Mouse (Mus musculus) large intestine, adult 2 months (tissue): ENCODE results near the gene Arl6ip6. TPM values are rescaled to one million over a fixed set of nuclear protein-coding genes. Genes with fewer than 3 reads are reported as not detected.

ENCODE experiments used
- DNase-seq: peaks from one replicate; pipeline ENCODE4 v3.0.0-alpha.2; 2012; ENCODE audit warnings: low read depth, low spot score
- WGBS: fragments of 180-500 bp; shearing (Covaris S2); methylation state at CpG from one replicate; pipeline ENCODE4 v1.1.7; 2018; 5-methylcytosine and 5-hydroxymethylcytosine counted together
- polyA plus RNA-seq: library from polyadenylated mRNA; depleted of rRNA; stranded (reverse); fragments of >200 nt; gene quantifications from 2 replicates; pipeline ENCODE4 v1.2.3, GENCODE M21; 2012; rRNA removed

The Arl6ip6 gene
- polyA plus RNA-seq = 9.1 and 9.3 TPM in 2 replicates

- WGBS = under 1% methylated on average over 80 of the region's 82 CpGs
- DNase-seq = peak; percentile 64
Observed at GRCm38 (mm10) chr2:53191523-53192220, at the start of gene Arl6ip6. Gene Arl6ip6, plus strand, starts transcription at chr2:53191726.

GRCm38 (mm10) chr2:53146852-53147251, 44.7 kb upstream of the Arl6ip6 start:
- DNase-seq = no peak

DNA sequence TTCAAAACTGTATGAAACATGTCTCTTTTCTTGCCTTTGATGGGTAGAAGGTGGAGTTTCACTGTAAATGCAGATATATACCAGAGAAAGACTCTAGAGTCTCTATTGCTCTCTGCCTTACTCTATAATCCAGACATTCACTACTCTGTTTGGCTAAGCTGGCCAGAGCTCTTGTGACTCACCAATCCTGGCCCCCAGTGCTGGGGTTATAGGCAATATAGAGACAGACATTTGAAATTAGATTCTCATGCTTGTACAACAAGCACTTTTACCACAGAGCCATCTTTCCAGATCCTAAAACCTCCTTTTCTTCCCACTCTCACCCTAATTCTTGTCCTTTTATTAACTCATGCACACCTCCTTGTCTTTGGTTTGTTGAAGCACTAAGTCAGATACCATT, 17.6 kb upstream of the Arl6ip6 start:
- DNase-seq = no peak

DNA sequence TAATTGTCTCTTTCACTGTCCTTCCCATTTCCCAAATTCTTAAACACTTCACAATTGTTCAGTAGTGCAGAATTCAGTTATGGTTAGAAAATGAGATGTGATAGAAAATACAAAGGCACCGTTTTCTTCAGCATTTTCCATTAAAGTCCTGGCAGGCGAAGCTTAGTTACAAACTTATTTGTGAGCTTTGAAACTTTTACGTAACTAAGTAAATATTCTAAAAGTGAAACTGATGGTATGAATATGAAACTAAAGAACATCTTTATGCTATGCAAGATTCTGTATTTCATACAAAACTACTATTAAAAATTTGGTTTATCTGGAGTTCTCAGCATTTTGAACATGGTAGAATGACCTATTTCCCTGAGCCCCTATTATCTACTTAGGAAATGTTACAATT, 12.6 kb upstream of the Arl6ip6 start:
- 69% methylated on average over 3 of the region's 3 CpGs for WGBS
- DNase-seq = no peak

DNA sequence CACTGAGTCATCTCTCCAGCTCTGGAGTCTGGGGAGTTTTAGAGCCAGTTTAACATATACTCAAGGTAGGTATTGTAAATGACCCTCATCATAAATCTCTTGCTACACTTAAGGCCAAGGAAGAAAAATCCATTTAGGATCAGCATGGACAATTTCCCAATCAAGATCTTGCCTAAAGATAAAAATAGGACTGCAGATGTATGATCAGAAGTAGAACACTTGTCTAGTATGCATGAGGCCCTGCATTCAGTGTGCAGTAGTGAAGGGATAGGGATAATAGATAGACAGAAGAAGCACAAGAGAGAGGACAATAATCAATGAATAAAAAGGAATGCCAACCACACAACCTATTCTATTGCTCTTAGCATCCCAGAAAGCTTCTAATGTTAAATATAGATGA, 11.7 kb upstream of the Arl6ip6 start:
- no peak for DNase-seq

GRCm38 (mm10) chr2:53189811-53190210, 1.7 kb upstream of the Arl6ip6 start:
- WGBS = 59% methylated on average over 3 of the region's 3 CpGs
- DNase-seq = no peak

DNA sequence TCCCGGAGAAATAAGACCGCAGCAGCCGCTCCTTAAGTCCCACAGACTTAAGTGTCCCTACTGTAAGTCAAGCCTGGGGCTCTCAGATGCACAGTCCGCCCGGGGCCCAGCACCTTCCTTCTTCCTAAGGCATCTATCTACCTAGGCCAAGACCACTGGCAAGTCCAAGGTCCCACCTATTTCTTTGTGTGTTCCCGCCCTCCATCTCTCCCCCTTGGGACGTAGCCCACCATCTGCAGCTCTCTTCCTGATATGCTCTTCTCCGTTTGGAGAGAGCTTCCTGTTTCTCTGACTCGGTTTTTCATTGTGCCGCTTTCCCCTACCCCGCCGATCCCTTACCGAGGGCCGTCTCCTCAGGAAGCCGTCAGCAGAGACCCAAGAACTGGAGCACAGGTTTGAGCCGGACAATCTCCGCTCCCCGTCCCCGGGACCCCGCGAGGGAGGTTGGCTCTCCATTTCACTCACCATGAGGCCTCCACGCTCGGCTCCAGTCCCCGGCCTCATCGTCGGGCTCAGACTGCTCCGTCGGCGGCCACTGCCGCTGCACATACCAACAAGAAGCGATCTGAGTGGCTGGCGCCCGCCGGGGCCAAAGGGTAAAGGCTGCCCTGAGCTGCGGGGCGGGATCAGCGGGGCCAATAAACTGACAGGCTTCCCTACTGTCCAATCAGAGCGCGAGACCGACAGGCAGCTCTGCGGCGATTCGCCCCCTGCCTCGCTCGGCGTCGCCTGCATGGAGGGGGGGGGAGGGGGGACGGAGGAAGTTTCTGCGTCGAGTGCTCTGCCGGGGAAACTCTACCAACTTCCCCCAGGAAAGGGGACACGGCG, 628 bp upstream of the Arl6ip6 start, which contains the start of gene Prpf40a:
Gene Prpf40a (minus strand): TSS at position 601 of the 828 bp plus-strand sequence.
- DNase-seq = peak; percentile 93
- 1% methylated on average over 53 of the region's 53 CpGs for WGBS

DNA sequence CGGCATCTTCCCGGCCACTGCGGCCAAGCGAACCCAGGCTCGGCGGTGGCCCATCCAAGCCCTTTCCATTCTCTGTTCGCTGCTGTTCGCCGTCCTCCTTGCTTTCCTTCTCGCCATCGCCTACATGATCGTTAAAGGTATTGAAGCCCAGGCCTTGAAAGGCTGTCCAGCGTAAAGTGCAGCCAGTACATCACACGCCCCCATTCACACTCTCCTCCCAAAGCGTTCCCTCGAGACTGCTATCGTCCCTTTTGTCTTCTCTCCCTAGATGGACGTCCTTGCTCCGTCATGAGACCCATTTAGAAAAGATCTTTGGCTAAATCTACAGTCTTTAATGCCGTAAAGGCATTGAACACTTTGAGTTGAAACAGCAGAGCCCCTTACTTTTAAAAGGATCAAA, 860 bp downstream of the Arl6ip6 start:
- WGBS = under 1% methylated on average over 20 of the region's 20 CpGs
- no peak for DNase-seq

DNA sequence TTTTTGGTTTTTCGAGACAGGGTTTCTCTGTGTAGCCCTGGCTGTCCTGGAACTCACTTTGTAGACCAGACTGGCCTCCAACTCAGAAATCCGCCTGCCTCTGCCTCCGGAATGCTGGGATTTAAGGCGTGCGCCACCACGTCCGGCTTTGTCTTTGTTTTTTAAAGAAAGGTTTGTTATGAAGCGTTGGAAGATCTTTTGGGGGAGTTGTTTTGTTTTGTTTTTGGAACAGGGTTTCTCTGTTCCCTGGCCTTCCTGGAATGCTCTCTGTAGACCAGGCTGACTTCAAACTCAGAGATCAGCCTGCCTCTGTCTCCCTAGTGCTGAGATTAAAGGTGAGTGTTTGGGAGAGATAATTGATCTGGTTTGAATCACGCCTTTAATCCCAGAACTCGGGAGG, 4.9 kb downstream of the Arl6ip6 start:
- DNase-seq = no peak
- WGBS = 94% methylated on average over 10 of the region's 10 CpGs

DNA sequence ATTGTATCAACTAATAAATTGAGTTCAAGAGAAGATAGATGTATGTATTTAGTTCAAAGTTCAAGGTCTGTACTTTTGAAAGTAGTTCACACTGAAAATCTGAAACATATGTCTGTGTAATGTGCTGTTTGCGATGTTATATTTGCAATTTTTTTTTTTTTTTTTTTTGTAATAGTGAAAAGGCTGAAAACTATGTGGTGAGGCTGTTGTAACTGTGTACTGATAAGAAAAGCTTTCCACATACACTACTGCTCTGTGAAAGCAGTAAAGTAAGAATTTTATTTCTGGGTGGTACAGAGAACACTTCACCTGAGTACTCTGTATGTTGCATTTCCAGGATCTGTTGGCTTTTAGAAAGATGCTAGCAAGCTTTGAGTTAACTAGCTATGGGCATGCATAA, 7.7 kb downstream of the Arl6ip6 start:
- WGBS = 84% methylated on average over 1 of the region's 1 CpGs
- no peak for DNase-seq

DNA sequence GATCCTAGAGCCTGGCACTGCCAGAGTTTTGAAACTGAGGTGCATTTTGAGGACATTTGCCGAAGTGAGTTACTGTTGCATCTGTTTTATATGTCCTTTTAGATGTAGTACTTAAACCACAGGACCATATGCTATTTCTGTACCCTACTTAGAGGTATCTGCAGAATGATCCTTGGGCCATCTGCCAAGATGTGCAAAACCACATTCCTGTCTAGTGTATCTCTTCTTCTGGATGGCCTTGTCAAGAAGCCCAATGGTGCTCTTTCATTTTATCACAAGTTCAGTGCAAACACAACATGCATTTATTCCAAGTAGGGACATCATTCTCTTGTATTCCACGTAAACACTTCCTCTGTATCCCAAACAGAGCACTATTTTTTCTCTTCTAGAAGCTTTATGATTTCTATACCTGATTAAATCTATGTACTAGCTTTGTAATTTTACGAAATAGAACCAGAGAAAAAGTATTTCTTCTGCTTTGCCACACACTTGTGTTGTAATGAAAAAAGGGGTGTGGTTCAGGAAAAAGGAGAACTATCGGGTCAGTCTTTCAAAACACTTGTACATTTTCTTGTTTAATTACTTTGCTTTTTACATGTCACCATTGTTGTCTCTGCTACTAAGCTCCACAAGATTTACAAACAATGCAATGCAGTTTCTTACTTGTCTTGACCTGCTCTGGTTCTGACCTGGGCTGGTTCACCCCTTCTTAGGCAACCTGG, 8.8 kb downstream of the Arl6ip6 start:
- DNase-seq = no peak
- 75% methylated on average over 4 of the region's 4 CpGs for WGBS

DNA sequence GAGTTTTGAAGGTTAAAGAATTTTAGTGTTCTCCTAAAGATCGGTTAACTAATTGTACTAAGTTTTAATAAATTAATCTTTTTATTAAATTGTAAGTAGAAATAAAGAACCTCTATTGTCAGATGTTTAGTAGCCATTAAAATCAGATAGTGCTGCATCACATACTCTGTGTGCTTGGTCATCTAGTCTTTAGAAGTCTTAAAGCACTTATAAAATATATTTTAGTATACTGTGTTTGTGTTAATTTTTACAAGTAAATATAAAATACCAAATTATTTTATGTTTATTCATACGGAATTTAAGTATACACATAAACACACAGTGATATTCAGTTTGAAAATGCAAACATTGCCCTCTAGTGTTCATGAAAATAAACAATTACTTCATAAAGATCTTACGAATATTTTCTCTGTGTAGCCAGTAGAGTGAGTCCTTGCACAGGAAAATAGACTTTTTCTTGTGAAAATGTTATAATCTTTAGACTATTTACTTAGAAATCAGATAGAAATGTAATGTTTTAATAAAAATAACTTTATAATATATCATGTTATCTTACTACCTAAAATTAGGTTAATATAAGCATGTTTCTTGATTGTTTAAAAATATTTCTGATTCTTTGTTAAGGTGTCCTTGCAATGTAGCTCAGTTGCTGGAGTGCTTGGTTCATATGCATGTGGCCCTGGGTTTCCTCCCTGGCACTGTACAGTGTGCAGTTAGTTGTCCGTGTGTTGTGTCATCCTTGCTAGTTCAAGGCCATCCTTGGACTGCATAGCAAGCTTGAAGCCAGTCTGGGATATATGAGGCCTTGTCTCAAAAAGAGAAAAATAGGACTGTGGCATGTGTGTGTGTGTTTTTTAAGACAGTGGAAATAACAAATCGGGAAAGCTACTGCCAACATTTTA, 13.1 kb downstream of the Arl6ip6 start:
- no peak for DNase-seq
- WGBS = 57% methylated on average over 5 of the region's 5 CpGs

DNA sequence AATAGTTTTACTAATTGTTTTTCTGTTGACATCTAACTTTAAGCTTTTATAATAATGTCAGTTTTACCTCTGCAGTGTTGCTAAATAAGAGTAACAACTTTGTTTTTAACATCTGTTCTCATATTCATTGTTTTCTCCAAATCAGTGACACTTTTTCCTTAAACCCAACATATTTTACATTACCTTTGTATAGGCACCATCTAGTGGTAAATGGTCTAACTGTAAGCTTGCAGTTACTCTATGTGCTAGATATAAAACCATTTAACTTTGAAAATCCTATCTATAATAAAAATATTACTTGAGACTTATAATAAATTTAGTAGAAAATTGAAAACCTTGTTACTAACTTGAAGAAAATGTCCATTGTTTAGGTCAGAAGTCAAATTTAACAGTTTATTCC, 15.2 kb downstream of the Arl6ip6 start:
- DNase-seq = no peak

- no peak for DNase-seq
- 95% methylated on average over 1 of the region's 1 CpGs for WGBS
Observed at GRCm38 (mm10) chr2:53213493-53213892, 22.0 kb downstream of the Arl6ip6 start.

DNA sequence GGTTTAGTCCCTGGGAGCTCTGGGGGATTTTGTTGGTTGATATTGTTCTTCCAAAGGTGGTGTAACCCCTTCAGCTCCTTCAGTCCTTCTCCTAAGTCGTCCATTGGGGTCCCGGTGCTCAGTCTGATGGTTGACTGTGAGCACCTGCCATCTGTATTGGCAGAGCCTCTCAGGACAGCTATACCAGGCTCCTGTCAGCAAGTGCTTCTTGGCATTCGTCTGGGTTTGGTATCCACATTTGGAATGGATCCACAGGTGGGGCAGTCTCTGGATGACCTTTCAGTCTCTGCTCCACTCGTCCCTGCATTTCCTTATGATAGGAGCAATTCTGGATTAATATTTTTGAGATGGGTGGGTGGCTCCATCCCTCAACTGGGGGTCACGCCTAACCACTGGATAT, 30.7 kb downstream of the Arl6ip6 start:
- no peak for DNase-seq
- 76% methylated on average over 5 of the region's 5 CpGs for WGBS

DNA sequence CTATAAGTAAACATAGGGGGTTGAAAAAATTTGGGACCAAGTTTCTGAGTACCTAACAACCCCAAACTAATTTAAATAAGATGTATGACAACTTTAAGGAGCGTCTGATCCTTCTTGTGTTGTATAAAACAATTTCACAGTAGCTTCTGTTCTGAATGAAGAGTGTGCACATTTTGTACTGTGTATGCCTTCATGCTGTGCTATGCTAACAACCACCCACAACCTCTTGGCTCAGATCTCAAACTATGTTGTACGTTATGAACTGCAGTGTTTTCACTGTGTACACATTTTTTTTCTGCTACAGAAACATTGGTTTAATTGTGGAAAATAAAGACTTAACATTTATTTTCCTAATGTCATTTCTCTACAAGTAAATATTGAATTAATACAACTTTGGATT, 65.5 kb downstream of the Arl6ip6 start:
- no peak for DNase-seq
- 48% methylated on average over 2 of the region's 2 CpGs for WGBS
